Mouse (Mus musculus) cortical plate, adult 2 months (tissue): ENCODE results near the gene Yif1a. TPM values are rescaled to one million over a fixed set of nuclear protein-coding genes. Genes with fewer than 3 reads are reported as not detected.

Experiments
- H3K27ac ChIP-seq: fragments of 200-500 bp; 2 replicates; pipeline ENCODE4 v1.5.1; 2012; ENCODE audit warnings: low read length, control low read depth, inconsistent platforms; ENCODE audit not compliant: insufficient read depth
- H3K4me1 ChIP-seq: fragments of 200-500 bp; 2 replicates; pipeline ENCODE4 v1.6.1; 2011; ENCODE audit warnings: low read length; ENCODE audit not compliant: control insufficient read depth, insufficient read depth
- H3K4me3 ChIP-seq: fragments of 200-500 bp; 2 replicates; pipeline ENCODE4 v1.5.1; 2011; ENCODE audit warnings: mild to moderate bottlenecking, low read length, control low read depth; ENCODE audit not compliant: insufficient read depth
- CTCF ChIP-seq: fragments of 200-500 bp; IDR thresholded peaks from 2 replicates; pipeline ENCODE4 v1.5.1; 2011; ENCODE audit warnings: mild to moderate bottlenecking, control low read depth, low read length; ENCODE audit not compliant: insufficient read depth; ENCODE audit errors: extremely low read depth
- POLR2A ChIP-seq: fragments of 200-500 bp; IDR thresholded peaks from 2 replicates; pipeline ENCODE4 v1.6.1; 2011; ENCODE audit warnings: mild to moderate bottlenecking, low read length, control low read depth; ENCODE audit not compliant: insufficient read depth; ENCODE audit errors: extremely low read depth
- polyA plus RNA-seq: library from polyadenylated mRNA; depleted of rRNA; stranded (reverse); fragments of >200 nt; gene quantifications from 2 replicates; pipeline ENCODE4 v1.2.3, GENCODE M21; 2012

Yif1a gene
- polyA plus RNA-seq, 1 experiment, result 56.2 TPM

GRCm38 (mm10) chr19:5069978-5070377 lies 18.4 kb upstream of the Yif1a start:
- Histone ChIP-seq H3K27ac (no peak overlapping the region), H3K4me1 (no peaks in the 10 kb centered on the region), H3K4me3 (no peak overlapping the region)
- no peak for TF ChIP-seq CTCF
- no peak for TF ChIP-seq POLR2A

- Histone ChIP-seq H3K27ac (no peak overlapping the region), H3K4me3 (no peak overlapping the region; the same call in 1 of the 2 replicates), H3K4me1 (no peaks in the 10 kb centered on the region)
- TF ChIP-seq CTCF, result no peak
- no peak for TF ChIP-seq POLR2A
These were observed 17.3 kb upstream of the Yif1a start for GRCm38 (mm10) chr19:5071077-5071476.

DNA sequence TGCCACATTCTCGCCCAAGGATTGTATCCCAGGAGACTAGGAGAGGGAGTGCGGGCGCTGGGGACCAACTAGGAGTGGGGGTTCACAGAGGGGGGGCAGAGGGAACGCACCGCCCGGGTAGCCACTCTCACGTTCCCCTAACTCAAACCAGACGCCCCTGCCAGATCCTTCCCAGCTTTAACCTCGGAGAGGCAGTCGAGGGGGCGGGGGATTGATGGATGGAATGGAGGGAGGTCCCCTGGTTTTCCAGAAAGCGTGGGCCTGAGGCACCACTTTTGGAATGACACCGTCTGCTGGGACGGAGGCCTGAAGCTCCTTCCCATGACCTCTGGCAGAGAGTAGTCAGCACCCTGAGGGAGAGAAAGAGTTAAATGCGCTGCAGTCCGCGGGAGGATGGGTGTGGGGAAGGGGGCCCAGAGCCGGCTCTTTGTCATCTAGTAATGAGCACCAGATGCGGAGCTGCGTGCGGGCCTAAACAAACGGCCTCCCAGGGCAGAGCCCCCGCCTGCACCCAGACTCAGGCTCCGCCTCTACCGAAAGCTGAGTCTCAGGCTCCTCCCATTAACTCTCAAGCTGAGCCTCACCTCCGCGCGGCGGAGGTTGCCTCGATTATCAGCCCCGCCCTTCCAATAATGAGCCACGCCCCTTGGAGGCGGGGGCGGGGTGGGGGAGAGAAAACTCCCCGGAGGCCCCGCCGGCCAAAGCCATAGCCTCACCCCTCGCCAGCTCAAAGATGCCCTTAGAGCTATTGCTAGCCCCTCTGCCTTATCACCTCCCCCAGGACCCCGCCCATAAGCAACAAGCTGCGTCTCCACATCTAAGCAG lies 16.6 kb upstream of the Yif1a start:
- peak overlapping the region; percentile 34 for H3K4me3 ChIP-seq
- TF ChIP-seq CTCF (no peak), POLR2A (no peak)
- H3K27ac ChIP-seq, result no peak overlapping the region
- no peaks in the 10 kb centered on the region for H3K4me1 ChIP-seq

- Histone ChIP-seq H3K4me3 (peak overlapping the region; percentile 34), H3K27ac (no peak overlapping the region), H3K4me1 (no peaks in the 10 kb centered on the region)
- TF ChIP-seq POLR2A (no peak), CTCF (no peak)
These were observed 15.8 kb upstream of the Yif1a start for GRCm38 (mm10) chr19:5072389-5073019.

- Histone ChIP-seq H3K4me3 (no peak overlapping the region), H3K4me1 (no peaks in the 10 kb centered on the region), H3K27ac (no peak overlapping the region)
- no peak for TF ChIP-seq POLR2A
- peak; percentile 51 for TF ChIP-seq CTCF
These were observed 15.3 kb upstream of the Yif1a start for GRCm38 (mm10) chr19:5073028-5073427.

- H3K4me1 ChIP-seq, result no peaks in the 10 kb centered on the region
- TF ChIP-seq CTCF, result no peak
- TF ChIP-seq POLR2A, result no peak
- H3K27ac ChIP-seq, result no peak overlapping the region
- H3K4me3 ChIP-seq, result no peak overlapping the region
These were observed 14.8 kb upstream of the Yif1a start for GRCm38 (mm10) chr19:5073518-5073917.

DNA sequence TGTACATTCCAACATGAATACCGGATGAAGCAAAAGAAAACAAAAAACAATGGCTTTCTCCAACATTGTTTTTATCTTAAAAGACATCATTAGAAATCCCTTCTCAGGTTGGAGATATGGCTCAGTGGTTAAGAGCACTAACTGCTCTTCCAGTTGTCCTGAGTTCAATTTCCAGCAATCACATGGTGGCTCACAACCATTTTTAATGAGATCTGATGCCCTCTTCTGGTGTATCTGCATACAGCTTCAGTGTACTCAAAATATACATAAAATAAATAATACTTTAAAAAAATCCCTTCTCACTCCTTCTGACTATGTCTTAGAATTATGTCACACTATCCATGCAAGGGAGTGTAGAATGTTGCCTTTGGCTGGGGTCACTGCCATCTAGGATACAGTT lies 9.1 kb upstream of the Yif1a start:
- H3K27ac ChIP-seq, result no peak overlapping the region

GRCm38 (mm10) chr19:5082005-5082404 lies 6.3 kb upstream of the Yif1a start:
- no peaks in the 10 kb centered on the region for H3K4me1 ChIP-seq
- peak overlapping the region; percentile 25; the same call in 1 of the 2 replicates for H3K4me3 ChIP-seq
- no peak overlapping the region for H3K27ac ChIP-seq
- TF ChIP-seq CTCF (no peak), POLR2A (no peak)

More for the DNA sequence above, 9.1 kb upstream of the Yif1a start:
- TF ChIP-seq CTCF, result no peak
- no peak for TF ChIP-seq POLR2A
- no peaks in the 10 kb centered on the region for H3K4me1 ChIP-seq
- H3K4me3 ChIP-seq, result no peak overlapping the region

GRCm38 (mm10) chr19:5082596-5082995 lies 5.7 kb upstream of the Yif1a start:
- no peak overlapping the region for H3K27ac ChIP-seq
- TF ChIP-seq CTCF, result no peak
- TF ChIP-seq POLR2A, result no peak
- no peaks in the 10 kb centered on the region for H3K4me1 ChIP-seq
- peak overlapping the region; percentile 25 for H3K4me3 ChIP-seq
